Mouse (Mus musculus) thymus, postnatal 36 days (tissue): Measurements from ENCODE around the gene Plekha4.
"Not testable (repeated sequence)": the region's sequence is repeated elsewhere in the genome, so short reads cannot be mapped to it uniquely, and the experiment has no call there.

Experiments
- DNase-seq, 2 experiments: peaks; one replicate each; pipeline ENCODE4 v3.0.0; 2022; ENCODE audit warnings: mixed read lengths in 2 of 2

The Plekha4 gene

DNA sequence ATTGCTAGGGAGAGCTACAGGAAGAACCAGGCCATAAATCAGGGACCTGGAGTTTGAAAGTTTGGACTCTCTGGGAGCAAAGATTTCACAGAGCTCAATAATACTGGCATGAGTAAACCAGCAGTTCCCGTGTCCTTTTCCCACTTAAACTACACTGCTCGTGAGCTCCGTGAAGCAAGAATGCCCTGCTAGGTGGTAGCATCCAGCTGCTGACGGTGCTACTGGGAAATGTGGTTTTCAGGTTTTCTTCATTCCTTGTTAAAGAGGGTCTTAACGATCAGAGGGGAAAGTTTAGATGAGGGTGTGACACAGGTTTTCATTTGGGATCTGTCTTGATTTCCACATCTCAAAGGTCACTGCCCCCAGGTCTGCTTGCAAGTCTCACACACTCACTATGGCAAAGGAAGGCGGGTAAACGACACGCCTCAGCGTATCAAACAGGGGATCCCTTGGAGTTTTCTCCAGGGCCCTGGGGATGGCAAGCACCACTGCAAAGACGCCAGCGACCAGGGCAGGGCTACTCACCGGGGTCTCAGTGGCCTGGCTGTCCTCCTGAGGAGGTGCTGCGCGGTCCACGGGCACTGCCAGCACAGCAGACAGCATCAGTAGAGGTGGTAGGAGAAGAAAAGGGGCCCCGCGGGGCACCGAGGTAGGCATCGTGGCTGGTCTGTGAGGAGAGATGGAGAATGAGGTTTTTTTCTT, 16.8 kb upstream of the Plekha4 start:
- DNase-seq: peak; percentile 18 to 33

DNA sequence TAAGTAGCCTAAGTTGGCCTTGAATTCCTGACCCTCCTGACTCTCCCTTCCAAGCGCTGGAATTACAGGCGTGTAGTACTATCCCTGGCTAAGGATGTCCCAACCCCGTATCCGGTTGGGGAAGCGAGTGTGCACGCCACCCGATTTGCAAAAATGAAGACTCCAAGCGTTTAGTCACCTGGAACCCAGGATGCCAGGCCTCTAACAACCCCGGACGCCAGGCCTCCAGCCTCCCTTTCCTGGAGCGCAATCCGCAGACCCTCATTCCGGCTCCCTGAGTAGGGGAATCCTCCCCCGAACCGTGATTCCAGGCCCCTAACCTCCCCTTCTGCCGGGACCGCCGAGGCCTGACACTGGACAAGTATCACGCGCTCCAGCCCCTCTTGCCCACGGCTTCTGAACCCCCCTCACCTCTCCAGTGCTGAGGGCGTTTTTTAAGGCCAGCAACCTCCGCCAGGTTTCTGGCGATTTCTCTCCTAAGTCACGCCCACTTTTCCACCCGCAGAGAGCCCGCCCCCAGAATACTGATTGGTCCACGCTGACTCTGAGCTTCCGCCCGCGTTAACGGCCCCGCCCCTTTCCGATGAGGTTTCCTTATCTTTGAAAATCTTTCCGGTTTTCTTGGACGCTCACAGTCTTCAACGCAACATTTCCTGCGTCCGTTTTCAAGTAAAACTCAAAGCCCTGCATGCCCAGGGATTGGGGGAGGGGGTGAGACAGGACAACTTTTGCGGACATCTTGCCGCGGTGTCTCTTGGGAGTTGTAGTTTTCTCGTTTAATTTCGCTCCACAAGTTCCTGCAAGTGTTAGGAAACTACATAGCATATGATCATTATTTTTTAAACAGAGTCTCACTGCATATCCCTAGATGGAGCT, 16.0 kb upstream of the Plekha4 start, which contains the start of gene Nucb1:
TSS of gene Nucb1 (minus strand) at position 495 of the 876 bp plus-strand sequence.
- DNase-seq: peak; percentile 92 to 93

DNA sequence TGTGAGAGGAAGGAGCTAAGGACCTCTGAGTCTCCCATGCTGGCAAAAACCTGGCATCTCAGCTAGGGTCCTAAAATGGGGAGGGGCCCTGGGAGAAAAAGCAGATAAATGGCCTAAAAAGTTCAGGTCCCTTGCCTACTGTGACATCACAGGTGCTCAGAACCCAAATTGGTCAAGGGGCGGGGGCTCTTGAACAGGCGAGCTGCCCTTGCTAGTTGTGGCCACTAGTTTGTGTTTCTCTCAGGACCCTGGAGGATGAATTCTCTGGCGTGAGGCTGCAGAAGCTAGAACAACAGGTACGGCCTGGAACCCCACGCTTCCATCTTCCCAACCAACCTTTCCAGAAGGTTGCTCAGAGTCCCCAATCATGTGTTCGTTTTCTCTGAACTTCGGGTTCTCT, 11.7 kb upstream of the Plekha4 start:
- DNase-seq: no peak

DNA sequence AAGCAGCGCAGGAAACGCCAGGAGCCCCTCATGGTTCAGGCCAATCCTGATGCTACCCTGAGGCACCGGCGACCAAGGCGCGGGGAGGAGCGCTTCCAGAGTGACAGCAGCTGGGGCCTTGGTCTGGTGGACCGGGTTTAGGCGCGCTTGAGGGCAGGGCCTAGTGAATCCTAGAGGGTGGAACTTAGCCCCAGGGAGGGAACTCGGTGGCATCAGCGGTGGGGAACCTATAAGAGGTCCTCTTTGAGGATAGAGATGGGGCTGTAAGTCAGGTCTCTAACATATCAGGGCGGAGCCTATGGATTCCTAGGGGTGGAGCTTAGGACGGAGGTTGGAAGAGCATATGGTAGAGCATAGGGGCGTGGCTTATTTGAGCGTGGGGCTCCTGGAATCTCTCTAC, 10.7 kb upstream of the Plekha4 start:
- no peak for DNase-seq

DNA sequence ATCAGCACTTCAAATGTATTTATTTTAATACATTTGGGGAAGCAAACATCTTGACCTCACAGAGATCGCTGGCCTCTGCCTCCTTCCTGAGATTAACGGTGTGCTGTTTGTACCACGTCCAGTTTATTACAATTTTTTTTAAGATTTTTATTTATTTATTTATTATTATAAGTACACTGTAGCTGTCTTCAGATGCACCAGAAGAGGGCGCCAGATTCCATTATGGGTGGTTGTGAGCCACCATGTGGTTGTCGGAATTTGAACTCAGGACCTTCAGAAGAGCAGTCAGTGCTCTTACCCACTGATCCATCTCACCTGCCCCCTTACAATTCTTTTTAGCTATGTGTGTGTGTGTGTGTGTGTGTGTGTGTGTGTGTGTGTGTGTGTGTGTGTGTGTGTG, 9.3 kb upstream of the Plekha4 start:
- DNase-seq: not testable (repeated sequence)

DNA sequence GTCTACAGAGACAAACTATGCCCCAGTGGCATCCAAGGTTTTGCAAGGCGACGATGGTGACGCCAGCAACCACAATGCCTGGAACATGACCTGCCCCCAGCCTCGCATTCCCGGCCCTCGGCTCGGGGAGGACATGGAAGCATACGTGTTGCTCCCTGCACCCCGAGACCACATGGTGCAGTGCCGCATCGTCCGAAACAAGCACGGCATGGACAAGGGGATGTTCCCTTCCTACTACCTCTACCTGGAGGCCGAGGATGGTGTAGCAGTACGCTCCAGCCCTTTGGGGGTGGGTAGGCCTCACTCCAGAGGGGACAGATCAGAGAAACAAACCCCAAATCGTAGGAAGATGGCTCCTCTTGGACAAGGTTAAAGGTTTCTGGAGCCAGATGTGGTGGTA, 7.5 kb upstream of the Plekha4 start:
- DNase-seq: peak in 1 of 2 experiments; percentile 22

DNA sequence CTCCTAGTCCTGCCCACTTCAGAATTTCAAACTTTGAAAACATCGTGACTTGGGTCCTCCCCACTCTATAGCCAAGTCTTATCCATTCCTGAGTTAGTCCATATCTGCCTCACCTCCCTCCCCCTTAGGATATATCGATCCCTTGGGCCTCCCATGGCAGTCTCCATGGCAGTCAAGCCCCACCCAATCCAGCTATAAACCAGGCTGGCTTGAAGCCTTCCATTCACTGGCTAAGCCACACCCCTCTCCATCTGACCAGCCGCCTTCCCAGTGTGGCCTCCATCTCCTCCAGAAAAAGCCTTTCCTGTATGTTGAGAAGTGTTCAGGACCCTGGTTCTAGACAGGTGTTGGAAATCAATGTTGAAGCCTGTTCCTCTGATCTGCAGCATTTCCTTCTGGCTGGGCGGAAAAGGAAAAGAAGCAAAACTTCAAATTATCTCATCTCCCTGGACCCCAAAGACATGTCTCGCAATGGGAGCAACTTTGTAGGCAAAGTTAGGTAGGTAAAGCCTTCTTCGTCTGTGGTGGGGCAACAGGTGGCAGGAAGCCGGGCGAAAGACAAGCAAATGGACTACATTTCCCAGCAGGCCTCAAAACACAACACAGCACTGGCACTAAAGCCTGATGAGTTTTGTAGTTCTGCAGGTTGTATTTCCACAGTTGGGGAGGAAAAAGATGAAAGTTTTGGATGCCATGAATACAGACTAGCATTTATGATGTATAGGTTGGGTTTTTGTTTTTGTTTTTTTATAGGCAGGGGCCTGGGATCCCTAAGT, 6.6 kb upstream of the Plekha4 start:
- peak; percentile 41 to 55 for DNase-seq

DNA sequence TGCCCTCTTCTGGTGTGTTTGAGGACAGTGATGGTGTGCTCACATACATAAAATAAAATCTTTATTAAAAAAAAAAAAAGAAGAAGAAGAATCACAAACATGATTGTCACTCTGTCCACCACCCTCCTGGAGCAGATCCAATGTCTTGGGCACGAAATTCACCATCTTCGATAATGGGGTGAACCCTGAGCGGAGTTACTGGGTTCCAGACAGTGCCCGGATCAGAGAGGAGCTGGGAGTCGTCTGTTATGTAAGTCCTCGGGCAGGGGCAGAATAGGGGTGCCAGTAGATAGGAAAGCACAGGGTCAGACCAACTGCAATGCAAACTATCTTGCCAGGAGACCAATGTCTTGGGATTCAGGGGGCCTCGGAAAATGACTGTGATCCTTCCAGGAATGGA, 5.5 kb upstream of the Plekha4 start:
- DNase-seq: no peak

DNA sequence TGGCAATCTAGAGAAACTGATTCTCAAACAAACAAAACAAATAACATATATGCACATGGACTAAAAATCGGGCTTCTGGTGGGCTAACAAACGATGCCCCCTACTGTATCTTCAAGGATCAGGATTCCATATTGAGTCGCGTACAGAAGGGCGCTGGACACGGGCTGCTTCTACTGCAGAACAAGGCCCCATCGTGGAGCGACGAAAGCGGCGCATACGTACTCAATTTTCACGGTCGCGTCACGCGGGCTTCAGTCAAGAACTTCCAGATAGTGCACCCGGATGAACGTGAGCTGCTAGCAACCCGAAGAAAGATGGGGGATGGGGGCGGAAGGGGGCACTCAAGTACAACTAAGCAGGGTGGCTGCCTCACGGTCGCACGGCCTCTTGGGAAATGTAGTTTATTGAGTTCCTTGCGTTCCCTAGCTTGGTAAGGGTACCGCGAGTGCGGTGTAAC, 4.4 kb upstream of the Plekha4 start:
- peak; percentile 89 to 92 for DNase-seq

DNA sequence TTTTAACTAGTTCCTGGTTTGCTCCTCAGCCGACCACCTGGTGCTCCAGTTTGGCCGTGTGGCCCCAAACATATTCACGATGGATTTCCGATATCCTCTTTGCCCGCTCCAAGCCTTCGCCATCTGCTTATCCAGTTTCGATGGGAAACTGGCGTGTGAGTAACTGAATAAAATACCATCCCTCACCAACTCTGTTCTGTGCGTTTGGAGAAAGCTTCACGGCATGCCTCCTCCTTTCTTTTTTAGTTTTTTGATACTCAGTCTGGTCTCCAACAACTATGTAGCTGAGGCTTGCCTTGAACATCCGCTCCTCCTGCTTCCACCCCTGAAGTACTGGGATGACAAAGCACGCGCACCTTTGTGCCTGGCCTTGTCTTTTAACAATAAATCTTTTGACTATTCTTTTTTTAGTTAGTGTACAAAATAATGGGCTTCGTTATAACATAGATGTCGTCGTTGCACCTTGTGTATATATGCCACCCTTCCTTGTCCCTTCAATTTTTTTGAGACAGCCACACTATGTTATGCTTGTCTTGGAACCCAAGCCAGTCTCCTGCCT, 3.9 kb upstream of the Plekha4 start:
- no peak for DNase-seq

DNA sequence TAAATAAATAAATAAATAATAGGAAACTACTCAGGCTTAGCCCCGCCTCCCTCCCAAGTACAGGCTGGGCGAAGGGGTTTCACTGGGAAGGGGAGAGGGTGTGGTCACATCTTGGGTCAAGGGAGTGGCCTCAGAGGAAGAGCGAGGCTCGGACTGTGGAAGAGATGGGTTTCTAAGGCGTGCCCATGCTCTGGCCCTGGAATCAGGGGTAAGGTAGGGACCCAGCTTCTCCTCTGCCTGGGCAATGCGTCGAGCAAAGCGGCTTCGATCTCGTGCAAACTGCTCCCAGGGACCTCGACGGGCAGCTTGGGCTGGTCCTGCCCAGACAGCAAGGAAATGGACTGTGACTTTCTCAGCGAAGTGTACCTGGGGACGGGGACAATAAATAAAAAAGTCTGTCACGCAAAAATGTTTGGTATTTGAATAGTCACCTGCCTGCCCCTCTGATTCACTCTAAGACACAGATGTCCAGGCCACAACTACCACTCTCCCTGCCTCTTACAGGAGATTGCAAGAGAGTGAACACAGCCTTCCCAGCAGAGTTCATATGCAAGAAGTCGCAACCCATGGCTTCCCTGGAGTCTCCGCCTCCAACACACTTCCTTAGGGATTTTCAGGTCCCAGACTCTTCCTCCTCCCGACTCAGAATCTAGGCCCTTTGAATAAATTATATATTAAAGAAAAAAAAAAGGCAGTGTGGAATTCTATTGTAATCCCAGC, 3.0 kb upstream of the Plekha4 start:
- DNase-seq: peak in 1 of 2 experiments; percentile 22

DNA sequence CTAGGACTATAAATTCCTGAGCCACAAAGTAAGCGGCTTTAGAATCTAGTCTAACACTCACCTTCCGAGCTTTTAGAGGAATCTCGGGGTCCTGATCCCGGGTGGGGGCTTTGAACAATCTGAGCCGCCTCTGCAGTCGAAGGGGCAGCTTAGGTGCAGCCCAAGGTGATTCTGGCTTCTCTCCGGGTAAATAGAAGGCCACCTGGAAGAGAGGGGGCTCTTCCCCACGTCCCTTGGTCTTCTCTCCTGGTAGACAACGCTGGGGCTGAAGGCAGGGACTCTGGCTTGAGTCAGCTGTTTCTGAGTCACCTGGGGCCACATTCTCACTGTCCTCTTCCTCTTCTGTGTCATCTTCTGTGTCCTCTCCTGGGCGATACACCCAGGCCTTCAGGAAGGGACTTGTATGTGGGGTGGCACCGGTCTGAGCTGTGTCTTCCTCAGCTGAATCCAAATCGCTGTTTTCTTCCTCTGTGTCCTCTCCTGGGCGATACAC, 2.4 kb upstream of the Plekha4 start:
- DNase-seq: no peak

DNA sequence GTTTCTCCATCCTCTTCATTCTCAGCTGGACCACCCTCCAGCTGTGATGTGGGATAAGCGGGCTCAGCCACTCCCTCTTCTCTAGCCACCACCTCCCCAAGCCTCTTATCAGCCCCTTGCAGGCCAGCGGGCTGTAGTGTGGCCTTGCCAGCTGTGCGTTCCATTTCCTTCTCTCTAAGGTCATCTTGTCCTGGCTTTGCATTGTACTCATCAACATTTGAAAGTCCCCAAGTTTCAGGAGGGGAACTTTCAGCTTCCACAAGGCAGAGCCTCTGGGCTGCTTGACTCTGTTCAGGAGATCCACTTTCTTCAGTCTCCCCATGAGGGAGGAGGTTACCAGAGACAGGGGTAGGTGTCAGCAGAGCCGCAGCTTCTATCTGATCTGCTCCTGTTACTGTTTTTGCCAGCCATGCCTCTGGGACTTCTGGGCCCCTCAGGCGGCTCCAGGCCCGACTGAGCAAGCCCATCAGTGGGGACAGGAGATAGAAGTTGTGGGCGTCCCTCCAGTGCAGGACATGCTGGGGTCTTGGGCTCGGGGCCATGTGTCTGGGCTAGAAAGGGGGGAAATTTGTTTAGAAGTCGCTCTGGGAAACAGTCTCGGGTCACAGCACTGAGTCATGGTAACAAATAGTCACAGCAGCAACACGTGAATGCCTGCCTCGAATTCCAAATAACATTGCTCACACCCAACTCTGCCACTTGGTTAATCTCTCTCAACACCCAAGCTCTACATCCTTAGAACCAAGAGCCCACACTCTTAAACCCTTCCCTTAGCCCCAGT, 1.1 kb upstream of the Plekha4 start:
- no peak for DNase-seq

DNA sequence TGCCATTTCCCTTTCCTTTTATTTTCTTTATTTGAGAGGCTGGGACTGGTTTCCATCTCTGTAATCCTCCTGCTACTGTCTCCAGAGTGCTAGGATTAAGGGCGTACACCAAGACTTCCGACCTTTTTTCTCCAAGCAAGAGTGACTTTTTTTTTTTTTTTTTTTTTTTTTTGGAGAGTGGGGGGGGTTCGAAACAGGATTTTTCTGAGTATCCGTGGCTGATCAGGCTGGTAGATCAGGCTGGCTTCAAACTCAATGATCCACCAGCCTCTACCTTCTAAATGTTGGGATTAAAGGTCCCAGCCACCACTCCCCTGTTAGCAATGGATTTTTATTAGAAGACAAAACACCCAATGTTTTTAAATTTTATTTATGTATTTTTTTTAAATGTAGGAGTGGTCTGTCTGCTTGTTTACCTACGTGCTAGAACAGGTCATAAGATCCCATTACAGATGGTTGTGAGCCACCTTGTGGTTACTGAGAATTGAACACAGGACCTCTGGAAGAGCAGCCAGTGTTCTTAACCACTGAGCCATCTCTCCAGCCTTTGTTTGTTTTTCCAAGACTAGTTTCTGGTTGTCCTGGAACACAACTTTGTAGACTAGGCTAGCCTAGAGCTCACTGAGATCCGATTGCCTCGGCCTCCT, 467 bp downstream of the Plekha4 start:
- DNase-seq: peak in 1 of 2 experiments; percentile 19

DNA sequence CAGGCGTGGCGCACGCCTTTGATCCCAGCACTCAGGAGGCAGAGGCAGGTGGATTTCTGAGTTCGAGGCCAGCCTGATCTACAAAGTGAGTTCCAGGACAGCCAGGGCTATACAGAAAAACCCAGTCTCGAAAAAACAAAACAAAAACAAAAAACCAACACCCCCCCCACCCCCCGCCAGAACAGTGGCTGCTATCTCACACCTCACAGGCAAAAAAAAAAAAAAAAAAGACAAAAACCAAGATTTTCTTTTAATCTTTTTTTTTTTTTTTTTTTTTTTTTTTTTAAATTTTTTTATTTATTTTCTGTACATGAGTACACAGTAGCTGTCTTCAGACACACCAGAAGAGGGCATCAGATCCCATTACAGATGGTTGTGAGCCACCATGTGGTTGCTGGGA, 1.0 kb downstream of the Plekha4 start:
- DNase-seq: not testable (repeated sequence)

DNA sequence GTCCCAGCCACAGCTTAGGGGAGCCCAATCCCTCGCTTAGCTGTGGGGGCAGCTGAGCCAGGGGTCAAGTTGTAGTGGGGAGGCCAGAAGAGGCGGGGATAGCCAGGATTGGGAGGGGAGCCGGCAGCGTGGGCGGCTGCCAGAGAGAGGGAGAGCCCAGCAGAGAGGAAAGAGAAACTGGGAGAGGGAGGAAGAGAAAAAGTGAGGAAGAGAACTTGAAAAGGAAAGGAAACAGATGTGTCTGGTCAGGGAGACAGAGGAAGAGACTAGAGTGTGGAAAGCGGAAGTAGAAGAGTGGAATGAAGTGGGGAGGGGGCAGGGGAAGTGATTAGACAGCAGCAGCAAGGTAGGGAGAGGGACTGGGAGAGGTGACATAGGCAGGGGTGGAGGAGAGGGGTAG, 3.3 kb downstream of the Plekha4 start:
- DNase-seq: no peak

DNA sequence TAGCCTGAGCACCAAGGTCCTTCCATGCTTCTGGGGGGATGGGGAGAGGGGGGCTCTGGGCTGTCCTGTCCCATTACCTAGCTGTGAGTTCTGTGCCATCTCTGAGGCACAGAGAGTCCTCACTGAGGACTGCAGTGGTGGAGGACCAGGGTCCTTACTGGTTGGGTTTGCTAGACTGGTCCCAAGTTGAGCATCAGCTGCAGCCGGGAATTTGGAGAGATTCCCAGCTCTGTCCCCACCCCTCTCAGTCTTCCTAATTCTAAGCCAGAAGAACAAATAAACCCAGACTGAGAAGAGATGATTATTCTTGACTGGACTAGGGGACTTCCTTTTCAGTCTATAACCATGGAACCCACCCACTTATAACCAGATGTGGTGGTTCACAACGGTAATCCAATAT, 4.5 kb downstream of the Plekha4 start:
- no peak for DNase-seq

DNA sequence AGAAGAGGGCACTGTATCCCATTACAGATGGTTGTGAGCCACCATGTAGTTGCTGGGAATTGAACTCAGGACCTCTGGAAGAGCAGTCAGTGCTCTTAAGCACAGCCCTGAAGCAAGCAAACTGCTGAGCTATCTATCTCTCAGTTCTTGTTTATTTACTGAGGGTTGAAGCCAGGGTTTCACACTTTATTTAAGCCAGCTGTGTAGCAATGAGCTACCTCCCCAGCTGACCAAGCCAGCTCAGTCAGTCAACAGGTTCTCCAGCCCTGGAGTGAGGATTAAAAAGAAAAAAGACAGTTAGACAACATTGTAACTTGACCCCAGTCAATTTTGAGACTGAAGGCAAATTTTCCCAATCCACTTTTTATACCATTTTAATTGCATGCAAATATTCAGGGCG, 9.5 kb downstream of the Plekha4 start:
- no peak for DNase-seq

DNA sequence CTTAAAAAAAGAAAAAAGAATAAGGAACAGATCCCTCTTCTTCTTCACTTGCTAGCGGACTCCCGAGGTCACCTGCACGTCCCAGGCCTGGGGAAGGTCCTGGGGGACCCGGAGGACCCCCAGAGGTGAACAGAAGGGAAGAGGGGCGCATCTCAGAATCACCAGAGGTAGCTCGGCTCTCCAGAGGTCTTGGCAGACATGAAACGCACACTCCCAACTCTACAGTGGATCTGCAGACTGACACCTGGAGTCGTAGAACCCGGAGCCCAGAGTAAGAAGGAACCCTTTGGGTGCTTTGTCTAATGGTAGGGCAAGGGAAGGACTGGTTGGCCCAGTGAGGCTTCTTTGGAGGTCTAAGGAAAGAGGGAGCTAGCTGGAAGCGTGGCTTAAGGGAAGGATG, 11.5 kb downstream of the Plekha4 start:
- DNase-seq: no peak
